ENCODE assay signal across 35 mouse cellular contexts in genomic region chr7:140820173-140820572, GRCm38 (mm10). TPM values are rescaled to one million over a fixed set of nuclear protein-coding genes. Genes with fewer than 3 reads are reported as not detected.
A peak's percentile ranks its signal among the peaks of the same experiment; 100 is the strongest.
DNase-seq lines count a peak whose midpoint lies in the region; ATAC-seq and TF ChIP-seq lines count a peak whose summit lies in the region.
"Had no signal": no experiment of that assay in that cellular context is flagged by ENCODE, and none has a peak within 500 bp of the region (broad histone marks: within the 10 kb centered on the region; RNA-seq: fewer than 3 reads in every experiment).

No protein-coding gene starts in this region.

- no peaks in the 10 kb centered on the region for H3K9me3 ChIP-seq in intestine, embryonic 14.5 days (ENCODE audit: control insufficient read depth, low read length)
- H3K9me3 ChIP-seq in intestine, postnatal 0 days (ENCODE audit: control insufficient read depth), result no peaks in the 10 kb centered on the region
- H3K9me3 ChIP-seq in midbrain, embryonic 15.5 days, result no peaks in the 10 kb centered on the region
- H3K9me3 ChIP-seq: embryonic facial prominence, embryonic 13.5 days; forebrain, embryonic 12.5 days; G1E; limb, embryonic 12.5 days; liver, embryonic 12.5 days; neural tube, embryonic 12.5 days had no signal

- no peaks in the 10 kb centered on the region for H3K27me3 ChIP-seq in intestine, embryonic 14.5 days (replicated peaks; ENCODE audit: control insufficient read depth, insufficient read depth, low read length)
- H3K27me3 ChIP-seq in intestine, postnatal 0 days (replicated peaks; ENCODE audit: control insufficient read depth, insufficient read depth, low read length), result 0 out of 2 replicates have a peak, but pooled peaks cover 5% of the 10 kb centered on the region
- H3K27me3 ChIP-seq in midbrain, embryonic 15.5 days (replicated peaks), result no peaks in the 10 kb centered on the region
- H3K27me3 ChIP-seq: forebrain, embryonic 12.5 days; neural tube, embryonic 12.5 days had no signal

- no peak for TF ChIP-seq CTCF in intestine, postnatal 0 days (IDR thresholded peaks at IDR 0.05; ENCODE audit: low read depth)

- no peak overlapping the region for H3K4me3 ChIP-seq in intestine, embryonic 14.5 days (ENCODE audit: low read depth, low read length)
- H3K4me3 ChIP-seq in intestine, postnatal 0 days (ENCODE audit: low read depth, low read length), result no peak overlapping the region
- H3K4me3 ChIP-seq in midbrain, embryonic 15.5 days, result 0 out of 2 replicates have a peak overlapping the region, but pooled peaks have one; percentile 11
- H3K4me3 ChIP-seq: embryonic facial prominence, embryonic 13.5 days; erythroblast, embryonic 14.5 days; forebrain, embryonic 12.5 days; gastrocnemius, adult 2 months; limb, embryonic 12.5 days; liver, embryonic 12.5 days; neural tube, embryonic 12.5 days had no signal

- ATAC-seq in intestine, embryonic 14.5 days (replicated peaks; ENCODE audit: low FRiP score, low TSS enrichment, low read depth), result no peak
- ATAC-seq in intestine, postnatal 0 days, result no peak
- no peak for ATAC-seq in midbrain, embryonic 15.5 days (replicated peaks)
- no peak for ATAC-seq in megakaryocyte, adult 5-6 weeks (ENCODE audit: poor library complexity, severe bottlenecking)
- ATAC-seq: intestine, embryonic 16.5 days; liver, embryonic 12.5 days had no signal

- H3K36me3 ChIP-seq in intestine, embryonic 14.5 days (ENCODE audit: control insufficient read depth, insufficient read depth, low read length), result no peaks in the 10 kb centered on the region
- no peaks in the 10 kb centered on the region for H3K36me3 ChIP-seq in intestine, postnatal 0 days (ENCODE audit: control insufficient read depth, insufficient read depth)
- peaks cover 3% of the 10 kb centered on the region; the same call in 1 of the 2 replicates for H3K36me3 ChIP-seq in midbrain, embryonic 15.5 days (replicated peaks)
- H3K36me3 ChIP-seq: embryonic facial prominence, embryonic 13.5 days; forebrain, embryonic 12.5 days; G1E; limb, embryonic 12.5 days; liver, embryonic 12.5 days; neural tube, embryonic 12.5 days had no signal

- H3K27ac ChIP-seq in intestine, embryonic 14.5 days (ENCODE audit: low read depth), result no peak overlapping the region
- no peak overlapping the region for H3K27ac ChIP-seq in intestine, postnatal 0 days (ENCODE audit: low read depth, low read length)
- H3K27ac ChIP-seq in midbrain, embryonic 15.5 days, result no peak overlapping the region
- H3K27ac ChIP-seq: embryonic facial prominence, embryonic 13.5 days; forebrain, embryonic 12.5 days; gastrocnemius, adult 2 months; limb, embryonic 12.5 days; liver, embryonic 12.5 days; neural tube, embryonic 12.5 days; stomach, postnatal 0 days had no signal

- WGBS in intestine, embryonic 14.5 days, result 68% methylated on average over 4 of the region's 4 CpGs
- WGBS in intestine, postnatal 0 days, result 59% methylated on average over 4 of the region's 4 CpGs
- 65% methylated on average over 4 of the region's 4 CpGs for WGBS in midbrain, embryonic 15.5 days

- no peak overlapping the region for H3K4me2 ChIP-seq in intestine, embryonic 14.5 days (ENCODE audit: low read length)
- no peak overlapping the region for H3K4me2 ChIP-seq in intestine, postnatal 0 days (replicated peaks; ENCODE audit: low read depth)
- peak overlapping the region; percentile 37 for H3K4me2 ChIP-seq in midbrain, embryonic 15.5 days
- H3K4me2 ChIP-seq: embryonic facial prominence, embryonic 13.5 days; forebrain, embryonic 12.5 days; limb, embryonic 12.5 days; liver, embryonic 12.5 days; neural tube, embryonic 12.5 days had no signal

- peak; percentile 39 for DNase-seq in intestine, embryonic 14.5 days (ENCODE audit: low spot score)
- DNase-seq in retina, postnatal 1 day, result peak; percentile 20
- no peak for DNase-seq in retina, embryonic 14.5 days (ENCODE audit: low spot score)
- DNase-seq in yolk sac, embryonic 10.5 days (ENCODE audit: low spot score), result no peak
- DNase-seq: adrenal gland, adult 2 months; B cell, adult 2 months; cerebellum, postnatal 36 days; embryo, embryonic 11 days; gastrocnemius, adult 2 months; heart, postnatal 4 days; kidney, postnatal 25 days; lung, adult 2 months; lung, postnatal 14 days; thymus, adult 2 months had no signal

- H3K4me1 ChIP-seq in intestine, embryonic 14.5 days (replicated peaks; ENCODE audit: control insufficient read depth, insufficient read depth, low read length), result 0 out of 2 replicates have a peak, but pooled peaks cover 3% of the 10 kb centered on the region
- no peaks in the 10 kb centered on the region for H3K4me1 ChIP-seq in intestine, postnatal 0 days (replicated peaks; ENCODE audit: control insufficient read depth, insufficient read depth, low read length)
- peaks cover 22% of the 10 kb centered on the region for H3K4me1 ChIP-seq in midbrain, embryonic 15.5 days
- H3K4me1 ChIP-seq: limb, embryonic 12.5 days; neural tube, embryonic 12.5 days had no signal

- no peak overlapping the region for H3K9ac ChIP-seq in intestine, embryonic 14.5 days (ENCODE audit: low read length)
- no peak overlapping the region for H3K9ac ChIP-seq in intestine, postnatal 0 days (ENCODE audit: low read depth, low read length)
- no peak overlapping the region for H3K9ac ChIP-seq in midbrain, embryonic 15.5 days
- H3K9ac ChIP-seq: embryonic facial prominence, embryonic 13.5 days; forebrain, embryonic 12.5 days; limb, embryonic 12.5 days; liver, embryonic 12.5 days; neural tube, embryonic 12.5 days had no signal

RNA-seq across cellular contexts. Expression of gene Zfp941, which starts 1.8 kb away (rescaled TPM):
- polyA plus RNA-seq in intestine, embryonic 14.5 days (2014; fragmentation: Nextera tagmentation; extraction: Ambion mirVana), result 2.8 and 3.0 TPM in 2 replicates
- 0.59 and 0.76 TPM in 2 replicates for polyA plus RNA-seq in intestine, postnatal 0 days (2015; fragmentation: Nextera tagmentation; extraction: Ambion mirVana)
- polyA plus RNA-seq in midbrain, embryonic 15.5 days (2015; fragmentation: Nextera tagmentation; extraction: Ambion mirVana), result 34.1 and 36.5 TPM in 2 replicates
- 0.16 TPM in 1 of 2 replicates, not detected in the other for total RNA-seq in megakaryocyte, adult 5-6 weeks (2015)
- total RNA-seq in megakaryocyte, adult 5-6 weeks (2017), result 0.22 and 0.33 TPM in 2 replicates
- total RNA-seq: gastrocnemius, adult 2 months had no signal
- polyA plus RNA-seq: erythroblast, embryonic 14.5 days; G1E; small intestine, adult 2 months had no signal

RNA-seq across cellular contexts. Expression of gene Urah, which starts 14.6 kb away (rescaled TPM):
- 1.3 and 3.2 TPM in 2 replicates for polyA plus RNA-seq in intestine, embryonic 14.5 days (2014; fragmentation: Nextera tagmentation; extraction: Ambion mirVana)
- 52.2 and 55.3 TPM in 2 replicates for polyA plus RNA-seq in intestine, postnatal 0 days (2015; fragmentation: Nextera tagmentation; extraction: Ambion mirVana)
- polyA plus RNA-seq in midbrain, embryonic 15.5 days (2015; fragmentation: Nextera tagmentation; extraction: Ambion mirVana), result 0.38 TPM in 1 of 2 replicates, not detected in the other
- total RNA-seq in megakaryocyte, adult 5-6 weeks (2015), result not detected in 2 replicates
- total RNA-seq in megakaryocyte, adult 5-6 weeks (2017), result not detected in 2 replicates
- total RNA-seq: CH12.LX; G1E; gastrocnemius, adult 2 months; heart, postnatal 4 days; megakaryocyte progenitor cell, adult 5-6 weeks had no signal
- polyA plus RNA-seq: erythroblast, embryonic 14.5 days; forebrain, embryonic 12.5 days; G1E; neural tube, embryonic 12.5 days had no signal

RNA-seq across cellular contexts. Expression of gene Scgb1c1, which starts 25.2 kb away (rescaled TPM):
- polyA plus RNA-seq in intestine, embryonic 14.5 days (2014; fragmentation: Nextera tagmentation; extraction: Ambion mirVana), result not detected in 2 replicates
- polyA plus RNA-seq in intestine, postnatal 0 days (2015; fragmentation: Nextera tagmentation; extraction: Ambion mirVana), result not detected in 2 replicates
- polyA plus RNA-seq in midbrain, embryonic 15.5 days (2015; fragmentation: Nextera tagmentation; extraction: Ambion mirVana), result not detected in 2 replicates
- not detected in 2 replicates for total RNA-seq in megakaryocyte, adult 5-6 weeks (2015)
- total RNA-seq in megakaryocyte, adult 5-6 weeks (2017), result not detected in 2 replicates
- total RNA-seq: adrenal gland, adult 2 months; CH12.LX; G1E; gastrocnemius, adult 2 months; gastrocnemius, postnatal 4 days; layer of hippocampus, adult 2 months; layer of hippocampus, postnatal 25 days; left cerebral cortex, postnatal 10 days; megakaryocyte progenitor cell, adult 5-6 weeks had no signal
- polyA plus RNA-seq: adrenal gland, adult 2 months; embryonic facial prominence, embryonic 13.5 days; erythroblast, embryonic 14.5 days; forebrain, embryonic 12.5 days; G1E; intestine, embryonic 16.5 days; kidney, embryonic 14.5 days; limb, embryonic 12.5 days; liver, embryonic 12.5 days; neural tube, embryonic 12.5 days; small intestine, adult 2 months; stomach, postnatal 0 days had no signal

RNA-seq across cellular contexts. Expression of gene Odf3, which starts 27.4 kb away (rescaled TPM):
- polyA plus RNA-seq in intestine, embryonic 14.5 days (2014; fragmentation: Nextera tagmentation; extraction: Ambion mirVana), result not detected in 2 replicates
- polyA plus RNA-seq in intestine, postnatal 0 days (2015; fragmentation: Nextera tagmentation; extraction: Ambion mirVana), result not detected in 2 replicates
- polyA plus RNA-seq in midbrain, embryonic 15.5 days (2015; fragmentation: Nextera tagmentation; extraction: Ambion mirVana), result not detected in 2 replicates
- total RNA-seq in megakaryocyte, adult 5-6 weeks (2015), result not detected in 2 replicates
- total RNA-seq in megakaryocyte, adult 5-6 weeks (2017), result not detected in 2 replicates
- total RNA-seq: CH12.LX; gastrocnemius, adult 2 months; gastrocnemius, postnatal 4 days; heart, postnatal 4 days; layer of hippocampus, adult 2 months; layer of hippocampus, postnatal 25 days; left cerebral cortex, postnatal 10 days; megakaryocyte progenitor cell, adult 5-6 weeks had no signal
- polyA plus RNA-seq: erythroblast, embryonic 14.5 days; G1E; heart, embryonic 16.5 days; intestine, embryonic 16.5 days; kidney, embryonic 14.5 days; limb, embryonic 12.5 days; neural tube, embryonic 12.5 days; small intestine, adult 2 months; stomach, postnatal 0 days; thymus, adult 2 months had no signal

RNA-seq across cellular contexts. Expression of gene Syce1, which starts 32.5 kb away (rescaled TPM):
- polyA plus RNA-seq in intestine, embryonic 14.5 days (2014; fragmentation: Nextera tagmentation; extraction: Ambion mirVana), result 0.30 and 0.45 TPM in 2 replicates
- 0.18 and 0.30 TPM in 2 replicates for polyA plus RNA-seq in intestine, postnatal 0 days (2015; fragmentation: Nextera tagmentation; extraction: Ambion mirVana)
- 0.45 and 0.55 TPM in 2 replicates for polyA plus RNA-seq in midbrain, embryonic 15.5 days (2015; fragmentation: Nextera tagmentation; extraction: Ambion mirVana)
- total RNA-seq in megakaryocyte, adult 5-6 weeks (2015), result 0.21 and 0.69 TPM in 2 replicates
- total RNA-seq in megakaryocyte, adult 5-6 weeks (2017), result 0.15 and 0.73 TPM in 2 replicates
- total RNA-seq: adrenal gland, adult 2 months; CH12.LX; G1E; gastrocnemius, adult 2 months; gastrocnemius, postnatal 4 days; layer of hippocampus, adult 2 months; layer of hippocampus, postnatal 25 days had no signal
- polyA plus RNA-seq: adrenal gland, adult 2 months; embryonic facial prominence, embryonic 13.5 days; G1E; small intestine, adult 2 months had no signal

Comparison
In these comparisons a context has a peak if more than half of its experiments do, and no peak if none do; other contexts are left out.
1. DNase-seq: peak in intestine, embryonic 14.5 days (single experiment) and retina, postnatal 1 day (single experiment); none in retina, embryonic 14.5 days (single experiment) and yolk sac, embryonic 10.5 days (single experiment).
2. RNA of gene Urah, which starts 14.6 kb away (polyA plus RNA-seq): 52.2 to 55.3 TPM in intestine, postnatal 0 days; 1.3 to 3.2 TPM in intestine, embryonic 14.5 days and 0.38 TPM in midbrain, embryonic 15.5 days; every median in the first group is over 10 times any median in the second.